Mouse (Mus musculus): ENCODE results near the gene Akap13. TPM values are rescaled to one million over a fixed set of nuclear protein-coding genes. Genes with fewer than 3 reads are reported as not detected.
"Not testable (repeated sequence)": the region's sequence is repeated elsewhere in the genome, so short reads cannot be mapped to it uniquely, and the experiment has no call there.

Gene Akap13
- polyA plus RNA-seq, 1 experiment from 2014 or later: 52.9 TPM

DNA sequence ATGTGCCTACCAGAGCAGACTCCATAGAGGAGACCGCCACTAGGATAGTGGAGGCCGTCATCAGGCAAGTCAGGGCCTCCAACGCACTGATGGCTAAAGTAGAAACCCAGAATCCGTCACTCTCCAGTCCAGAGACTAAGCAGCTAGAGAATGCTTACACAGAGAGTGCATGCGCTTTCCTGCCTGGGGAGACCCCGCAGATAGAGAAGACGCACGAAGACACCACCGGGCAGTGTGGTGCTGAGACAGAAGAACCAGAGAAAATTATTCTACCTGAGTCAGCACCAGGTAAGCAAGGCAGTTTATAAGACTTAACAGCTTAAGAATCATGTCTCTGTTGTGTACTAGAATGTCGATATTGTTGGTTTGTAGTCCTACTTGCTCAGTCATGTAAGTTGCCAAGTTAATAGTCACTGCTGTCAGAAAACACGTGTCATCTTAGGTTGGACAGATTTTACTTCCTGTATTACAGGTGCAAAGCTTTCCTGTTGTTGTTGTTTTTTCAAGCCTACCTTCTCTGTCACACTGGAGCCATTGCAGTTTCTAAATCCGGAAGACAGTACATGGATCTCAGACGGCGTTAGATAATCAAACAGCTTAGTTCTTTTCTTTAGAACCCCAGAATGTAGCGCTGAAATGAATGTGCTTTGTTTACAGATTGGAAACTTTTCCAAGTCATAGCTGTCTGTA lies 156.1 kb downstream of the Akap13 start:
- DNase-seq (ENCODE audit: low spot score): no peak
- no peaks in the 10 kb centered on the region for H3K27me3 ChIP-seq (replicated peaks; ENCODE audit: insufficient read depth, low read length)
- H3K4me1 ChIP-seq (ENCODE audit: insufficient read depth, low read depth, low read length): peaks cover 4% of the 10 kb centered on the region; the same call in 1 of the 2 replicates
- H3K9me3 ChIP-seq (ENCODE audit: low read length): no peaks in the 10 kb centered on the region
- 66% methylated on average over 15 of the region's 15 CpGs for WGBS
- peak; percentile 12 for ATAC-seq
- H3K36me3 ChIP-seq (ENCODE audit: insufficient read depth, low read length): peaks cover 1% of the 10 kb centered on the region
- H3K27ac ChIP-seq (ENCODE audit: low read length): peak overlapping the region; percentile 76
- H3K4me2 ChIP-seq (replicated peaks; ENCODE audit: low read depth, low read length): peak overlapping the region; percentile 44; the same call in 1 of the 2 replicates
- no peak for TF ChIP-seq EP300 (IDR thresholded peaks at IDR 0.05)
- TF ChIP-seq CTCF (IDR thresholded peaks at IDR 0.05): no peak
- no peak overlapping the region for H3K9ac ChIP-seq (replicated peaks; ENCODE audit: low read depth)
- no peak overlapping the region for H3K4me3 ChIP-seq (ENCODE audit: low read depth, low read length)

DNA sequence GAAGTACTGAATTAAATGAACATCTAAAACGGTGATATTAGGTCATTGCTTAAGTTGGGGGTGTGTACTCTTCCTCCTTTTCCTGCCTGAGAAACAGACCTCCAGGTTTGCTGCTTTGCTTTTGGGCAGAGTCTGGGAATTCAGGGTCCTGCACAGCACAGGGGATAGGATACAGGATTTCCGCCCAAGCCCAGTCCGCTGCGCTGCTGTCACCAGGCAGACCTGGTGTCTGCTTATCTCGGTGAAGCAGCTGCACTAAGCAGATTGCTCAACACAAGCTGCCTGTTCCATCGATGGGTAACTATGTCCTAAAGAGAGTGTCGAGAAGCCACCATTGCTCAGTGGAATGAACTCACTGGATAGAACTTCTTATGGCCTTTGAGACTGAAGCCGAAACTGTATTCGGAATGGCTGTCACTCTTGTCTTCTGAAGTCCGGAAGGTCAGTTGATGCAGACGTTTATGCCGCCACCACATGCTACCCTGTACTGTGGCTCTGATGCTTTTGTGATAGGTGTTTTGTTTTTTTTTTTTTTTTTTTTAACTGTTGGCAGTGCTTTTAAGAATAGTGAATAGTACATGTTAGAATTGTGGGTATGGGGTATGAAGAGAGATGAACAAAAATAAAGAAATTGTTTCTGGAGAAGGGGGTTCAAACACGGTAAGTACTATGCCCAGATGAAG lies 156.8 kb downstream of the Akap13 start:
- Histone ChIP-seq H3K36me3 (ENCODE audit: insufficient read depth, low read length) (peaks cover 6% of the 10 kb centered on the region), H3K9me3 (ENCODE audit: low read length) (no peaks in the 10 kb centered on the region), H3K4me1 (ENCODE audit: insufficient read depth, low read depth, low read length) (peaks cover 4% of the 10 kb centered on the region; the same call in 1 of the 2 replicates), H3K4me3 (ENCODE audit: low read depth, low read length) (peak overlapping the region; percentile 30), H3K27me3 (replicated peaks; ENCODE audit: insufficient read depth, low read length) (no peaks in the 10 kb centered on the region), H3K9ac (replicated peaks; ENCODE audit: low read depth) (no peak overlapping the region), H3K27ac (ENCODE audit: low read length) (peak overlapping the region; percentile 76), H3K4me2 (replicated peaks; ENCODE audit: low read depth, low read length) (peak overlapping the region; percentile 44; the same call in 1 of the 2 replicates)
- 40% methylated on average over 13 of the region's 13 CpGs for WGBS
- DNase-seq (ENCODE audit: low spot score) (peak; percentile 81), ATAC-seq (peak; percentile 93)
- TF ChIP-seq EP300 (IDR thresholded peaks at IDR 0.05) (peak; percentile 93), CTCF (IDR thresholded peaks at IDR 0.05) (no peak)

GRCm38 (mm10) chr7:75612683-75613053 lies 157.3 kb downstream of the Akap13 start:
- H3K27ac ChIP-seq (ENCODE audit: low read length): peak overlapping the region; percentile 76
- H3K4me1 ChIP-seq (ENCODE audit: insufficient read depth, low read depth, low read length): peaks cover 4% of the 10 kb centered on the region; the same call in 1 of the 2 replicates
- TF ChIP-seq CTCF (IDR thresholded peaks at IDR 0.05): no peak
- no peak for TF ChIP-seq EP300 (IDR thresholded peaks at IDR 0.05)
- peak overlapping the region; percentile 30 for H3K4me3 ChIP-seq (ENCODE audit: low read depth, low read length)
- H3K36me3 ChIP-seq (ENCODE audit: insufficient read depth, low read length): peaks cover 6% of the 10 kb centered on the region
- 0 out of 2 replicates have a peak overlapping the region, but pooled peaks have one; percentile 23 for H3K9ac ChIP-seq (replicated peaks; ENCODE audit: low read depth)
- DNase-seq (ENCODE audit: low spot score) (no peak), ATAC-seq (no peak)
- H3K27me3 ChIP-seq (replicated peaks; ENCODE audit: insufficient read depth, low read length): no peaks in the 10 kb centered on the region
- H3K4me2 ChIP-seq (replicated peaks; ENCODE audit: low read depth, low read length): peak overlapping the region; percentile 44; the same call in 1 of the 2 replicates
- no peaks in the 10 kb centered on the region for H3K9me3 ChIP-seq (ENCODE audit: low read length)

DNA sequence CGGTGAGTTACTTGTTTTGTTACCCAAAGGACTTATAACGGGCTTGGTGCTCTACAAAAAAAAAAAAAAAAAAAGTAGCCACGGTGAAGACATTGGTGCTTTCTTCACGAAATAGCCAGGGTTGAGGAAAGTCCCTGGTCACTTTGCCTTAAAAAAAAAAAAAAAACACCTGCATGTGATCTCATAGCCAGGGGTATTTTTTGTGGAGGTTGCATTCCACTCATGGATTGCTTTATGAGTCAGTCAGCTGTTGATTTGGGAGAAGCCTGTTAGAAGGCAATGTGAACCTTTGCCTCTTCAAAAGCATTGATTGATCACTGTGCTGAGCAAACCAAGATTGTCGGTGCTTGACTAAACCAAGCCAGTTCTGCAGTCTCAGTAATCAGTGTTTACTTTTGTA lies 157.9 kb downstream of the Akap13 start:
- DNase-seq (ENCODE audit: low spot score): peak; percentile 31
- peak overlapping the region; percentile 30; the same call in 1 of the 2 replicates for H3K4me3 ChIP-seq (ENCODE audit: low read depth, low read length)
- ATAC-seq: no peak
- H3K27ac ChIP-seq (ENCODE audit: low read length): no peak overlapping the region
- no peak for TF ChIP-seq EP300 (IDR thresholded peaks at IDR 0.05)
- no peak for TF ChIP-seq CTCF (IDR thresholded peaks at IDR 0.05)
- no peaks in the 10 kb centered on the region for H3K27me3 ChIP-seq (replicated peaks; ENCODE audit: insufficient read depth, low read length)
- H3K4me1 ChIP-seq (ENCODE audit: insufficient read depth, low read depth, low read length): peaks cover 4% of the 10 kb centered on the region; the same call in 1 of the 2 replicates
- H3K4me2 ChIP-seq (replicated peaks; ENCODE audit: low read depth, low read length): peak overlapping the region; percentile 44
- no peak overlapping the region for H3K9ac ChIP-seq (replicated peaks; ENCODE audit: low read depth)
- peaks cover 6% of the 10 kb centered on the region for H3K36me3 ChIP-seq (ENCODE audit: insufficient read depth, low read length)
- 23% methylated on average over 5 of the region's 5 CpGs for WGBS
- H3K9me3 ChIP-seq (ENCODE audit: low read length): no peaks in the 10 kb centered on the region

DNA sequence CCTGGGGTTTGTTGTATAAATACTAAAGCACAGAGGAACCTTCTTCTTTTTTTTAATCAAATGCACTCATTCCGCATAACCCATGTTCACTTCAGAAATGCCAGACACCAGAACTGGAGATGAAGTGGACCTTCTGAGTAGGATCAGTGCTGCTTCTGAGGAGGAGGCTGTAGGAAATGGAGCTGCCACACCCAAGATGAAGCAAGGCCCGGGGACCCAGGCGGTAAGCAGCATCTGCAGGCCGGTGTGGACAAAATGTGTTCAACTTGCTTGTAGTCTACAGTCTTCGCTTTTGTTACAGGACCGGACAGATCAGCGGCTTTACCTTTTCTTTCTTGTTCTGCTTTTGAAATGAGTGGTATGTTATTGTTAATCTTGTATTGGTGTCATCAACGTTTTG lies 159.5 kb downstream of the Akap13 start:
- Histone ChIP-seq H3K27ac (ENCODE audit: low read length) (no peak overlapping the region), H3K36me3 (ENCODE audit: insufficient read depth, low read length) (peaks cover 6% of the 10 kb centered on the region), H3K27me3 (replicated peaks; ENCODE audit: insufficient read depth, low read length) (no peaks in the 10 kb centered on the region), H3K4me1 (ENCODE audit: insufficient read depth, low read depth, low read length) (peaks cover 7% of the 10 kb centered on the region; the same call in 1 of the 2 replicates), H3K4me2 (replicated peaks; ENCODE audit: low read depth, low read length) (no peak overlapping the region; the same call in 1 of the 2 replicates), H3K9me3 (ENCODE audit: low read length) (no peaks in the 10 kb centered on the region), H3K4me3 (ENCODE audit: low read depth, low read length) (no peak overlapping the region), H3K9ac (replicated peaks; ENCODE audit: low read depth) (no peak overlapping the region)
- 83% methylated on average over 8 of the region's 8 CpGs for WGBS
- no peak for TF ChIP-seq EP300 (IDR thresholded peaks at IDR 0.05)
- TF ChIP-seq CTCF (IDR thresholded peaks at IDR 0.05): no peak
- DNase-seq (ENCODE audit: low spot score) (peak; percentile 16), ATAC-seq (no peak)

GRCm38 (mm10) chr7:75617246-75617645 lies 161.9 kb downstream of the Akap13 start:
- not testable (repeated sequence) for H3K9ac ChIP-seq (replicated peaks; ENCODE audit: low read depth); H3K4me3 ChIP-seq (ENCODE audit: low read depth, low read length); H3K27ac ChIP-seq (ENCODE audit: low read length); H3K27me3 ChIP-seq (replicated peaks; ENCODE audit: insufficient read depth, low read length); H3K36me3 ChIP-seq (ENCODE audit: insufficient read depth, low read length); H3K4me2 ChIP-seq (replicated peaks; ENCODE audit: low read depth, low read length); H3K9me3 ChIP-seq (ENCODE audit: low read length); DNase-seq (ENCODE audit: low spot score); ATAC-seq
- 92% methylated on average over 4 of the region's 4 CpGs for WGBS
- peaks cover 10% of the 10 kb centered on the region; the same call in 1 of the 2 replicates for H3K4me1 ChIP-seq (ENCODE audit: insufficient read depth, low read depth, low read length)

All from lung, postnatal 0 days (tissue).